Mouse (Mus musculus): ENCODE measurements at regions not wholly inside any gene's neighbourhood (a gene's known extent, or its start where the extent isn't known, plus 50 kb on each side); places are given as distances from the start of the nearest gene placed in this dataset.

GRCm38 (mm10) chr3:36284066-36284465, 62.0 kb upstream of the Qrfpr start:
- no peak for DNase-seq (ENCODE audit: extremely low read depth, insufficient read length, low spot score)

- DNase-seq (ENCODE audit: extremely low read depth, insufficient read length, low spot score): no peak
Observed at GRCm38 (mm10) chr3:36275502-36275901, 53.4 kb upstream of the Qrfpr start.

Measured in 3134 (cell line).